Mouse (Mus musculus): ENCODE data around the gene Pcx.

DNA sequence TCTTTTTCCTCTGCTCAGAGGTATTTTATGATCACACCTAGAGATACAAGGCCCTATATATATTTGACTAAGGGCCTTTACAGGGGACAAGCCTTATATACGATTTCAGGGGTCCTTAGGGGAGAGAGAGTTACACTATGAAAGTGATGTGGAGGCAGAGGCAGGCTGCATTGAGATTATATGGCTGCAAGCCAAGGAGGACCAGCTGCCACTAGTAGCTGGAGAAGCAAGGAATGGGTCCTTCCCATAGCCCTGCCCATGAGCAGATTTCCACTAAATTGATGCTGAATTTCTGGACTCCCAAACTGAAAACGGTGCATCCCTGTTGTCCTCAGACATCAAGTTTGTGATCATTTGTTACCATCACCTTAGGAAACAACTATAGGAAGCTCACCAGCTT, 73.6 kb downstream of the Pcx start:
- TF ChIP-seq GATA1 (IDR thresholded peaks at IDR 0.05; ENCODE audit: borderline replicate concordance, low read length) (no peak), FLI1 (IDR thresholded peaks at IDR 0.05; ENCODE audit: low read length) (no peak)

Data from megakaryocyte, embryonic 14.5 days (primary cell).